10 mouse cellular contexts compared by ENCODE assay signal in the genomic region with DNA sequence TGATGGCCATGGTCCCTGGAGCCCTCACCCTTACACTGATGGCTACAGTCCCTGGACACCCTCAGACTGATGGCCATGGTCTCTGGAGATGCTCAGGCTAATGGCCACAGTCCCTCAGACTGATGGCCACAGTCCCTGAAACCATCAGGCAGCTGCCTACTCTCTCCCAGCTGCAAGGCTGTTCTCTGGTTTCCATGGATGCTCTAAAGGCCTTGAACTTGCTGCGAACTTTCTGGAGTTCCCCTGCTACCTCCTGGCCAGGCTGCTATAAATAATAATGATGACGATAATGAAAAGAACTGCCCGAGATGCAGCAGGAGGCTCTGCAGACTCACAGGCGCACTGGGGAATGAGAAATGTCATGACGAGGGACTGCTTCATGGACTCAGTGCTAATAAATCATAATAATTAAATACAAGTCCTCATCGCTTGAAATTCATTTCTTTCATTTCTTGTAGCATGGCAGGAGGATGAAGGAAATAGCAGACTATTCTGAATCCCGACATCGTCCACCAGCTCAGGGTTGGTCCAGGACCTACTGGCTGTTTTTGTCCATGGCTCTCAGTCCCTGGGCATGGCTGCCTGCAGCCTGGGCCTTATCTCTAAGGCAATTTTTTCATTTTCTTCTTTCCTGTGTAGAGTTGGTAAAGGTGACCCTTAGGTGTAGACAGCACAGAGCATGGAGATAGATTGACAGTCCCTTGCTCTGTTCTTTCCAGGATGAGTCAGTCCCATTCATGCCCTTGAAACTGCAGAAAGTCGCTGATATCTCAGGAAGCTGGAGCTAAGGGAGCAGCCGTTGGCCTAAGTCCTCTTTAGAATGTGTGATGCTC.
A peak's percentile ranks its signal among the peaks of the same experiment; 100 is the strongest.
DNase-seq lines count a peak whose midpoint lies in the region; ATAC-seq lines count a peak whose summit lies in the region.
"Had no signal": no experiment of that assay in that cellular context is flagged by ENCODE, and none has a peak within 500 bp of the region (broad histone marks: within the 10 kb centered on the region; RNA-seq: fewer than 3 reads in every experiment).

No protein-coding gene starts in this region.

- no peak for ATAC-seq in erythroblast, adult 5-6 weeks (replicated peaks; ENCODE audit: low FRiP score, poor library complexity, severe bottlenecking)
- ATAC-seq: lung, postnatal 0 days had no signal

- peak; percentile 47 for DNase-seq in embryo, embryonic 11 days
- no peak for DNase-seq in embryo, embryonic 9.5 days (ENCODE audit: extremely low spot score)
- DNase-seq in urinary bladder, postnatal 4 days (ENCODE audit: low spot score in 2 of 2): peak; percentile 34 to 55
- DNase-seq in urinary bladder, adult 2 months (ENCODE audit: low spot score): no peak
- peak; percentile 11 to 60 for DNase-seq in kidney, postnatal 25 days
- DNase-seq in cerebellum, adult 11-12 months: no peak
- DNase-seq in layer of hippocampus, postnatal 25 days (ENCODE audit: extremely low spot score in 1 of 2, low spot score in 1 of 2): no peak
- DNase-seq: thymus, postnatal 4 days had no signal

Comparison
In these comparisons a context has a peak if more than half of its experiments do, and no peak if none do; other contexts are left out.
1. DNase-seq: peak in embryo, embryonic 11 days (single experiment), urinary bladder, postnatal 4 days (2 of 2) and kidney, postnatal 25 days (2 of 2); none in embryo, embryonic 9.5 days (single experiment), urinary bladder, adult 2 months (single experiment), cerebellum, adult 11-12 months (single experiment) and layer of hippocampus, postnatal 25 days (0 of 2).